Mouse (Mus musculus) megakaryocyte, embryonic 14.5 days (primary cell): ENCODE measurements around the gene Fhl3. TPM values are rescaled to one million over a fixed set of nuclear protein-coding genes. Genes with fewer than 3 reads are reported as not detected.

Experiments
- H3K27me3 ChIP-seq: replicated peaks from 2 replicates; pipeline ENCODE3; 2012; ENCODE audit warnings: inconsistent platforms
- H3K36me3 ChIP-seq: replicated peaks from 2 replicates; pipeline ENCODE3; 2012; ENCODE audit warnings: low read length, inconsistent platforms, mixed read lengths
- H3K4me1 ChIP-seq: 2 replicates; pipeline ENCODE4 v1.6.1; 2012; ENCODE audit warnings: inconsistent platforms
- H3K4me3 ChIP-seq: replicated peaks from 2 replicates; pipeline ENCODE3; 2012; ENCODE audit warnings: moderate library complexity, mild to moderate bottlenecking, inconsistent platforms
- H3K9me3 ChIP-seq: 2 replicates; pipeline ENCODE4 v1.6.1; 2012; ENCODE audit warnings: inconsistent platforms
- FLI1 ChIP-seq: IDR thresholded peaks from 2 replicates; pipeline ENCODE4 v1.6.1; 2012; ENCODE audit warnings: low read length, inconsistent platforms, mixed read lengths
- GATA1 ChIP-seq: IDR thresholded peaks from 3 replicates; pipeline ENCODE4 v1.6.1; 2012; ENCODE audit warnings: mixed read lengths, low read length, inconsistent platforms, borderline replicate concordance
- polyA plus RNA-seq: library from polyadenylated mRNA; stranded (reverse); fragments of >175 nt; gene quantifications from 2 replicates; pipeline ENCODE4 v1.2.3, GENCODE M21; 2012; ENCODE audit warnings: low replicate concordance; ENCODE audit not compliant: insufficient read depth

Fhl3 gene
- polyA plus RNA-seq, 1 experiment: 122 TPM

DNA sequence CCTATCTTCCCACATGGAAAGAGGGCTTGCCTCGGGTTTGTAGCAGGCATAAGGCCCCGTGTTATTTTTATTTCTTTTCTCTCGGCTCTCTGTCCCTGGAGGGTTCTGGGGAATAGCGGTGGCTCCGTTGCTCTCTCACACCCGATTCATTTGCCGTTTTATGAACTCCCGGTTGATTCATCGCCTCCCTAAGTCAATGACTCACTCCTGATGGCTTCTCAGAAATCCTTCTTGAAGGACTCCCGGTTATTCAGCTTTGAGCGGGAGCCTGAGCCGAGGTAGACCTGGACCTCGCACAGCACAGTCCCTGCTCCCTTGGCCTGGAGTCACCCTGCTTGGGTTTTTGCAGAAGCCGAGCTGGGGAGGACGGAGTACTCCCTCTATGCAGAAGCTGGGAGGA, 35.9 kb upstream of the Fhl3 start:
- H3K9me3 ChIP-seq: no peaks in the 10 kb centered on the region
- peaks cover 96% of the 10 kb centered on the region for H3K27me3 ChIP-seq
- TF ChIP-seq FLI1 (no peak), GATA1 (no peak)
- H3K4me3 ChIP-seq: no peak overlapping the region
- no peaks in the 10 kb centered on the region for H3K36me3 ChIP-seq
- H3K4me1 ChIP-seq: peaks cover 4% of the 10 kb centered on the region

DNA sequence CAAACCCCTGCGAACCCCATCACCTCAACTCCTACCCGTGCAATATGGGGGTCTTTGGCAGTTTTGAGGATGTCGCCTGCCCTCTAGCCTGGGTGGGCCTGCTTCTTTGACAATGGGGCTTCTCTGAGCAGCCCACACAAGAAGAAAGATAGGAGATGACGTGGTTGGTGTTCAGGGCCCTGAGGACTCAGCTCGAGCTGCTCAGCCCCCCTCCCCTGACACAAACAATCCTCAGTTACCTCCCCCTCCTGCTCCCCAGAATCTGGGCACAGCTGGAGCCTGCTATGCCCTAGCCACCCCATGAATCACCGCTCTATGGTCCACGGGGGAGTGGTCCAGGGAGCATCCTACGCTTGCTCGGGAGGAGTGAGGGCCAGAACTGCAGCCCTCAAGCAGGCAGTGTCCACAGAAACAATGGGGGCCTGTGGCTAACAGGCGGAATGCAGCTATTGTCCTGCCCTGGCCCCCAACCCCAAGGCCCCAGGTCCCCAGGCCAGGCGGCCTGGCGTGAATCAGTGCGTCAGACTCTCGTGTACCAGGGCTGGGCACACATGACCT, 32.9 kb upstream of the Fhl3 start:
- Histone ChIP-seq H3K27me3 (peaks cover 96% of the 10 kb centered on the region), H3K9me3 (no peaks in the 10 kb centered on the region)

DNA sequence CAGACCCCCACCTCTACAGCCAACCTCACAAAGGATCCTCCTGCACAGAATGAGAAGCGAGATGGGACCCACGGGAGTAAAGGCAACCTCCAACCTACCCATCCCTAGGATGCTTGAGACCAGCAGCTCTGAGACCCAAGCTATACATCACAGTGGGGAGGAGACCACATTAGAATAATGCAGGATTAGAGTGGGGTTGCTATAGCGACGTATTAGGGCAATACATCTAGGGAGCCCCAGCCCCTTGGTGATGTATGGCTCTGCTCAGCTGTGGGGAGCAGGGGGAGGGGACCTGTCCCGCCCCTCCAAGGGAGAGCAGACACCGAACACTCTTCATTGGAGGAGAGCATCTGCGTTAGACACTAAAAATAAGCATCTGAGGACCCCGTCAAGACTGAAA, 32.4 kb upstream of the Fhl3 start:
- H3K9me3 ChIP-seq: no peaks in the 10 kb centered on the region
- TF ChIP-seq FLI1 (no peak), GATA1 (no peak)
- H3K4me1 ChIP-seq: no peaks in the 10 kb centered on the region; the same call in 1 of the 2 replicates
- no peaks in the 10 kb centered on the region for H3K36me3 ChIP-seq
- H3K4me3 ChIP-seq: no peak overlapping the region
- H3K27me3 ChIP-seq: peaks cover 96% of the 10 kb centered on the region

More for the DNA sequence above, 32.9 kb upstream of the Fhl3 start:
- Histone ChIP-seq H3K4me1 (no peaks in the 10 kb centered on the region; the same call in 1 of the 2 replicates), H3K4me3 (no peak overlapping the region), H3K36me3 (no peaks in the 10 kb centered on the region)
- TF ChIP-seq FLI1 (no peak), GATA1 (no peak)

DNA sequence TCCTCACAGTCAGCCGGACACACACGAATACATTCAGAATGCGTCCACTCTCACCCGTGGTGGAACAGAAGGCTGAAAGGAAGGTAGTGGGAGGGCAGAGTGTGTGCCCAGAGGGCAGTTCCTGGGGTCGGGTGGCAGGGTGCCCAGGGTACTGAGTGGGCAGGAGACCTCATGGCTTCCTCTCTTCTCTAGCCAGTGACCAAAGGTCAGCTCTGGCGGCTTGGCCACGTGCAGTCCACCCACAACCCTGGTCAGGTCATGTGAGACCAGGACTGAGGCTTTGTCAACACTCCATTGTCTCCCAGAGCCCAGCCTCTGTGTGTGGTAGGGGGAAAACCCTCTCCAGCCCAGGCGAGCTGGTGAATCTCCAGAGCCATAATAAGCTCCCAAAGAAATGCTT, 30.3 kb upstream of the Fhl3 start:
- Histone ChIP-seq H3K4me1 (no peaks in the 10 kb centered on the region; the same call in 1 of the 2 replicates), H3K36me3 (peaks cover 9% of the 10 kb centered on the region), H3K27me3 (peaks cover 85% of the 10 kb centered on the region), H3K4me3 (no peak overlapping the region), H3K9me3 (no peaks in the 10 kb centered on the region)
- TF ChIP-seq FLI1: no peak
- TF ChIP-seq GATA1: no peak

DNA sequence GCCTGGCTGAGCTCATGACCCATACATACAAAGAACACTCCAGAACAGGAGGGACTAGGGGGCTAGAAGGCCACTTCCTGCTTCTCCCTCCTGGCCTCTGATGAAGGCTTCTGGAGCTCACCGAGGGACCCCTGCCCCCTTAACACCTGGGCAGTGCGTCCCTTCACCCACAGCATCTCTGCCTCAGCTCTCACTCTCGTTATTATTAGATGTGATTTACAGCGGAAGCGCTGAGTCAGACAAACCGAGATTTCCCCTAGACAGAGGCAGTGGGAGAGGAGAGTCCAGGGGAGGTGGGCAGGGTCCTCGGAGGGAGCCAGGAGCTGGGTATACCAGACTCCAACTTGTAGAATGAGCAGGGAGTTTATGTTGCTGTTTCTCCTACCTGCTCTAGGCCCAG, 28.9 kb upstream of the Fhl3 start:
- Histone ChIP-seq H3K4me1 (no peaks in the 10 kb centered on the region; the same call in 1 of the 2 replicates), H3K27me3 (peaks cover 72% of the 10 kb centered on the region), H3K4me3 (no peak overlapping the region), H3K36me3 (peaks cover 23% of the 10 kb centered on the region), H3K9me3 (no peaks in the 10 kb centered on the region)
- TF ChIP-seq GATA1: no peak
- no peak for TF ChIP-seq FLI1

DNA sequence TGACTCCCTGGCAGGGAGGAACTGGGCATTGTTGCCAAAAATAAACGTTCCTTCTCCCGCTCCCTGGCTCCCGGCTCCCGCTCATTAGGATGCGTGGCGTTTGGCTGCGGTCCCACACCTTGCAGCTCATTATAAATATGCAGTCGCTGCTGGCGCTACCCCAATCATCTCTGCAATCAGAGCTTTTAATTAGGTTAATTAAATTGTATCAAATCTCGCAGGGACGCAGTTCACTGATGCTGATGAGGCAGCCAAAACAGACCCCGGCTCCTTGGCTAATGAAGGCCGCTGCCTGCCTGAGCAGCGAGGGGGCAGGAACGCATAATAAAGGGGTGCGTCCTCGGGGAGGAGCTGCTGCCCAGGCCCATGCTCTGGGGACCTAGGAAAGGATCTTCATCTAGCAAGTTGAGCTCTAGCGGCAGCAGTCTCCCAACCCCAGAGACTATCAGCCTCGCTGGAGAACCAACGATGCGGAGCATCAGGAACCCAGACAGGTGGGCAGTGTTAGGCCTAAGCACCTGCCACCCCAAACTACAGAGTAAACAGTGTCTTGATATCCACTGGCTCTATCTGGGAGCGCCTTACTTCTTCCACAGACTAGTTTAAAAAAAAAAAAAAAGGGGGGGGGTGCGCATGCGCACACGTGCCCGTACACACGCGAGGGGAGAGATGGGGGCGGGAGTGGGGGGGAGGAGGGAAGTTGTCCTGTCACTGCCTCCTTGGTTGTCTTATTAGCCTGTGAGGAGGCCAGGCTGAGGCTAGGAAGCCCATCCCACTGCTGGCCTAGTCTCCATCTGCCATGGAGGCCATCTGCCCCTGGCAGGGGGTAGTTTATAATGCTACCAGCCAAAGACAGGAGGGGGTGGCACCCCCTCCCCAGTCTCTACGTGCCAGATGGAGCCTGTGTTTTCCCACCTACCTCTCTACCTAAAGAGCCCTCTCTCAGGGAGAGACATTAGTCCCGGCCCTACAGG, 27.9 kb upstream of the Fhl3 start:
- no peak for TF ChIP-seq GATA1
- TF ChIP-seq FLI1: no peak
- H3K27me3 ChIP-seq: peaks cover 62% of the 10 kb centered on the region

DNA sequence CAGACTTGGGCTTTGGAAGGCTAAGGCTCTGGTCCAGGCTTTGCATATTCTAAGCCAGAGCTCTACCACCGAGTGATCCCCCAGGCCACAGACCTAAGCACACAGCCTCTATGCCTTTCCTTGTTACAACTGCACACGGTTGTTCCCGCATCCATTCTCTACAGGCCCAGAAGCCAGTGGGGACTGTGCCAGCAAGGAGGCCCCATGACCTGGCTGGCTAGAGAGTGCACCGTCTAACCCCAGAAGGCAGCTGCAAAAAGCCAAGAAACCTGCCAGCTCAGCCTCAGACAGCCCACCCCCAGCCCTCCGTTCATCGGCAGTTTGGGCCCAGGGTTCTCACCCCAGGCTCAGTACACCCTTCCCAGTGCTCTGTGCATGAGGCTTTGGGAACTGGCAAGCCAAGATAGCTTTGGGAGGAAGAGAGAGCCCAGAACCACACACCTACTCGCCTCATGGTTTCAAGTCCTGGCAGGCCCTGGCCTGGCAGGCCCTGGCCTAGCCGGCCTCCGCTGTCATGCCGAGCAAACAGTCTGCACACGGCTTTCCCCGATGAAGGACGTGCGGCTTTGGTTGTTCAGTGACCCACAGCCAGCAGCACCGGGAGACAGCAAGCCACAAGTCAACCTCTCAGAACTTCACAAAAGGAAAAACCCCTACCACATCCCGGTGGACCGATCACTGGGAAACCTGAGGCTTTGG, 26.0 kb upstream of the Fhl3 start:
- Histone ChIP-seq H3K36me3 (peaks cover 52% of the 10 kb centered on the region), H3K9me3 (no peaks in the 10 kb centered on the region), H3K4me1 (no peaks in the 10 kb centered on the region; the same call in 1 of the 2 replicates), H3K4me3 (no peak overlapping the region), H3K27me3 (peaks cover 43% of the 10 kb centered on the region)
- TF ChIP-seq GATA1 (no peak), FLI1 (no peak)

More for the DNA sequence above, 27.9 kb upstream of the Fhl3 start:
- peaks cover 33% of the 10 kb centered on the region for H3K36me3 ChIP-seq
- no peaks in the 10 kb centered on the region; the same call in 1 of the 2 replicates for H3K4me1 ChIP-seq
- no peaks in the 10 kb centered on the region for H3K9me3 ChIP-seq
- H3K4me3 ChIP-seq: no peak overlapping the region

DNA sequence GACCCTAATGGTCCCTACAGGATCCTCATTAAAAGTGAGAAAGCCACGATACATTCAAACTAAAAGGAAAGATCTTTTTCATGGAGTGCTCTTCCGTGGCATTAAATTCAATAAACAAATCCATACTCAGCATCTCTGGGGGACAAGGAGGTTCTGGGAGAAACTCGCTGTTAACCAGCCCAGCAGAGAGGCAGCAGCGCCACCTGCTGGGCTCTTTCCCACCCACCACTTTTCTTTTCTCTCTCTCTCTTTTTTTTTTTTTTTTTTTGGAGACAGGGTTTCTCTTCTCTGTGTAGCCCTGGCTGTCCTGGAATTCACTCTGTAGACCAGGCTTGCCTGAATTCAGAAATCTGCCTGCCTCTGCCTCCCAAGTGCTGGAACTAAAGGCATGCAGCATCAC, 25.5 kb upstream of the Fhl3 start:
- TF ChIP-seq FLI1 (no peak), GATA1 (no peak)
- no peaks in the 10 kb centered on the region for H3K9me3 ChIP-seq
- H3K4me3 ChIP-seq: no peak overlapping the region
- peaks cover 40% of the 10 kb centered on the region for H3K27me3 ChIP-seq
- H3K36me3 ChIP-seq: peaks cover 57% of the 10 kb centered on the region
- no peaks in the 10 kb centered on the region; the same call in 1 of the 2 replicates for H3K4me1 ChIP-seq

DNA sequence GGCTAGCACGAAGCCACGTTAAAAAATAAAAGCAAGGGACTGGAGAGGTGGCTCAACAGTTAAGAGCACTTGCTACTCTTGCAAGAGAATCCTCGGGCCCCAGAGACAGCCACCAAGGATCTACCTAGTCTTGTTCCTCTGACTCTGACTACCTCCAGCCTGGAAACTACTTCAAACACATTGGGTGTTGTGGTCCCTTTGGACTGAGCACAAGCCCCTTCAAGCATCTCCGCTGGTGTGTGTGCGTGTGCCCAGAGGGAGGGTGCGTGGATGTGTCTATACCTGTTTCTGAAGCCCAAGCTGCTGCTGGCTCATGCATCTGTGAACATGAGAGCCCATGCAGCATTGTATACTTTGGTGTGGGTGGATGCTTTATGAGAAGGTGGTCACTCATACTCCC, 24.5 kb upstream of the Fhl3 start:
- Histone ChIP-seq H3K36me3 (peaks cover 66% of the 10 kb centered on the region), H3K4me1 (no peaks in the 10 kb centered on the region; the same call in 1 of the 2 replicates)
- TF ChIP-seq FLI1 (no peak), GATA1 (no peak)

More for the DNA sequence above, 24.5 kb upstream of the Fhl3 start:
- no peak overlapping the region for H3K4me3 ChIP-seq
- H3K9me3 ChIP-seq: no peaks in the 10 kb centered on the region
- H3K27me3 ChIP-seq: peaks cover 31% of the 10 kb centered on the region
